Mouse (Mus musculus) ES-E14 (cell line): ENCODE measurements around the gene Thoc3. TPM values are rescaled to one million over a fixed set of nuclear protein-coding genes. Genes with fewer than 3 reads are reported as not detected.

ENCODE experiments used
- DNase-seq: peaks from one replicate; pipeline ENCODE4 v3.0.0-alpha.2; 2013; ENCODE audit warnings: low read depth, low spot score
- H3K27ac ChIP-seq: 2 replicates; pipeline ENCODE4 v1.5.1; 2012; ENCODE audit warnings: low read depth, mild to moderate bottlenecking, low read length, moderate library complexity, mixed read lengths; ENCODE audit not compliant: poor library complexity, insufficient read depth, severe bottlenecking
- H3K36me3 ChIP-seq: 2 replicates; pipeline ENCODE4 v1.6.1; 2012; ENCODE audit warnings: mild to moderate bottlenecking, low read length, moderate library complexity, mixed read lengths; ENCODE audit not compliant: control insufficient read depth, poor library complexity, insufficient read depth, severe bottlenecking
- H3K4me1 ChIP-seq, 2 experiments: fragments of 150-350 bp in 1 of 2; sonication (generic) in 1 of 2; 2 replicates each; pipeline ENCODE4 v1.6.1; 2012; ENCODE audit warnings: low read length in 2 of 2, mild to moderate bottlenecking in 1 of 2, mixed read lengths in 1 of 2; ENCODE audit not compliant: control insufficient read depth in 2 of 2, insufficient read depth in 2 of 2, poor library complexity in 1 of 2
- H3K4me3 ChIP-seq, 2 experiments: fragments of 150-350 bp in 1 of 2; sonication (generic) in 1 of 2; 2 replicates each; pipeline ENCODE4 v1.5.1; 2012; ENCODE audit warnings: low read length in 2 of 2, low read depth in 1 of 2, mild to moderate bottlenecking in 1 of 2, mixed read lengths in 1 of 2; ENCODE audit not compliant: insufficient read depth in 1 of 2, poor library complexity in 1 of 2, severe bottlenecking in 1 of 2
- H3K9ac ChIP-seq: 2 replicates; pipeline ENCODE4 v1.6.1; 2012; ENCODE audit warnings: low read depth, mild to moderate bottlenecking, low read length, mixed read lengths; ENCODE audit not compliant: poor library complexity, insufficient read depth, severe bottlenecking
- H3K9me3 ChIP-seq: fragments of 150-350 bp; sonication (generic); 2 replicates; pipeline ENCODE4 v1.6.1; 2012; ENCODE audit warnings: low read depth, mild to moderate bottlenecking, low read length; ENCODE audit not compliant: control insufficient read depth, insufficient read depth
- CHD2 ChIP-seq: IDR thresholded peaks from 2 replicates; pipeline ENCODE4 v1.6.1; 2014; ENCODE audit warnings: mild to moderate bottlenecking, low read depth, low read length, inconsistent platforms
- HCFC1 ChIP-seq: IDR thresholded peaks from 2 replicates; pipeline ENCODE4 v1.6.1; 2012; ENCODE audit warnings: low read length, inconsistent platforms, borderline replicate concordance; ENCODE audit not compliant: insufficient read depth
- MAFK ChIP-seq: IDR thresholded peaks from 2 replicates; pipeline ENCODE4 v1.6.1; 2014; ENCODE audit warnings: mild to moderate bottlenecking, low read depth, low read length, inconsistent platforms; ENCODE audit not compliant: insufficient read depth
- ZC3H11A ChIP-seq: IDR thresholded peaks from 2 replicates; pipeline ENCODE4 v1.6.1; 2012; ENCODE audit warnings: low read depth, mild to moderate bottlenecking, inconsistent platforms, low read length, borderline replicate concordance
- ZNF384 ChIP-seq: IDR thresholded peaks from 2 replicates; pipeline ENCODE4 v1.6.1; 2012; ENCODE audit warnings: low read depth, low read length, inconsistent platforms
- in situ Hi-C, 2 experiments: fragments of 600-800 bp; cut with MboI; formaldehyde crosslinking; loops; one replicate each; pipeline ENCODE4 v1.15.1; 2025; ENCODE audit warnings: low sequenced_read_pairs in 2 of 2, inconsistent platforms in 1 of 2; ENCODE audit not compliant: unreplicated experiment in 2 of 2
- total RNA-seq: library from RNA; depleted of rRNA; stranded (reverse); fragments of 300-350 nt; gene quantifications from 2 replicates; pipeline ENCODE4 v1.2.3, GENCODE M21; 2012; rRNA removed

Thoc3 gene
- total RNA-seq, 1 experiment, result 81.8 TPM

DNA sequence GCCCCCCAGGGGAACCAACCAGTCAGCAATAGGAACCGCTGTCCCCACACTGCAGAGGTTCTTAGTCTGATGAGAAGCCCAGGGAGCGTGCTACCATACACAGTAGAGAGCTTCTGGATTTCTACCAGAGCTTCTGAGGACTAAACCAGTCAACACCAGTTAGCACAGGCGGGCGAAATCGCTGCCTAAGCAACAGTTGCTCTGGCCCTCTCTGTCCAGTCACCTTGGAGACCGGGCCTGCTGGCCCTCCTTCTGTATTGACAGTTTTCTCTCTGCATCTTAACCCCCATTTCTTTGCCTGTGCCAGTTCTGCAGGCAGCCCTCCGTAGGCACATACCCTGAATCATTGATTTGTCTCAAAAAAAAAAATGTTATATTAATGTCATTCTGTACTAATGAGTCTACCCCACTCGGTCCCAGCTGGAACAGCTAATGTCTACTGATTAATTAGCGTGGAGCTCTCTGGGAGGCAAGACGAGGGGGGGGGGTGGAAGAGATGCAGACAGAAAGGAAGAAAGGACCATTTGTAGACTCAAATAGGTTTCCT, 49.8 kb downstream of the Thoc3 start:
- DNase-seq, result no peak
- no peaks in the 10 kb centered on the region for H3K4me1 ChIP-seq
- H3K27ac ChIP-seq, result no peak overlapping the region
- in situ Hi-C loops, result no loop called here
- H3K9ac ChIP-seq, result no peak overlapping the region
- H3K4me3 ChIP-seq, result no peak overlapping the region
- H3K9me3 ChIP-seq, result 0 out of 2 replicates have a peak, but pooled peaks cover 4% of the 10 kb centered on the region
- H3K36me3 ChIP-seq, result no peaks in the 10 kb centered on the region
- TF ChIP-seq MAFK (no peak), ZNF384 (no peak), ZC3H11A (no peak), HCFC1 (no peak), CHD2 (no peak)

DNA sequence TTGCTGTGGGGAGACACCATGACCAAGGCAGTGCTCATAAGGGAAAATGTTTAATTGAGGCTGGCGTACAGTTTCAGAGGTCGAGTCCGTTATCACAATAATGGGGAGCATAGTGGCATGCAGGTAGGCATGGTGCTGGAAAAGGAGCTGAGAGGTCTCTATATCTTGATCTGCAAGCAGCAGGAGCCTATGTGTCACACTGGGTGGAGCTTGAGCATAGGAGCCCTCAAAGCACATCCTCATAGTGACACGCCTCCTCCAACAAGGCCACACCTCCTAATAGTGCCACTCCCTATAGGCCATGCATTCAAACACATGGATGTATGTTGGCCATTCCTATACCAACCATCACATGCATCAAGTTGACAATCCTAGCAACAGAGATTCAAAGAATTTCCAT, 53.6 kb downstream of the Thoc3 start:
- in situ Hi-C loops, result no loop called here

DNA sequence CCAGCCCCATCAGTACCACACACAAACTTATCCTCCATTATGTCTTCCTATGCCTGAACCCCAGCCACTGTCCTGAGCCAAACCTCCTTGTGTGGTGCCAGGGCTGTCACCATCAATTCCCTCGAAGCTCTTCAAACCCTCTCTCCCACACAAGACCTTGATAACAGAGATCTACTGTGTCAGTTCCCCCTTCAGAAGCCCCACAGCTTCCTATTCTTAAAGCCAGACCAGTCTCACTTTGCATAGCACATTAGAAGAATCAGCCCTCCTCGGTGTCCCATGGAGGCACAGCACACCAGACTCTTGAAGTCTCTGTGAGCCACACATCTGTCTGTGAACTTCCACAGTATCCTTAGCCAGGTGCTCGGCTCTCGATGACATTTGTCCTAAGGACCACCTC, 55.9 kb downstream of the Thoc3 start:
- no peaks in the 10 kb centered on the region for H3K36me3 ChIP-seq
- H3K27ac ChIP-seq, result no peak overlapping the region
- DNase-seq, result no peak
- no peaks in the 10 kb centered on the region for H3K4me1 ChIP-seq
- H3K9me3 ChIP-seq, result peaks cover 1% of the 10 kb centered on the region; the same call in 1 of the 2 replicates
- TF ChIP-seq ZC3H11A, result no peak
- TF ChIP-seq MAFK, result no peak
- TF ChIP-seq CHD2, result no peak
- TF ChIP-seq ZNF384, result no peak
- TF ChIP-seq HCFC1, result no peak
- no peak overlapping the region for H3K4me3 ChIP-seq
- no peak overlapping the region for H3K9ac ChIP-seq
- in situ Hi-C loops, result no loop called here

More for the DNA sequence above, 53.6 kb downstream of the Thoc3 start:
- H3K9ac ChIP-seq, result no peak overlapping the region
- no peak overlapping the region for H3K27ac ChIP-seq
- H3K4me3 ChIP-seq, result no peak overlapping the region
- no peaks in the 10 kb centered on the region for H3K4me1 ChIP-seq
- no peak for DNase-seq
- TF ChIP-seq ZC3H11A (no peak), MAFK (no peak), CHD2 (no peak), HCFC1 (no peak), ZNF384 (no peak)
- H3K9me3 ChIP-seq, result no peaks in the 10 kb centered on the region
- no peaks in the 10 kb centered on the region for H3K36me3 ChIP-seq

DNA sequence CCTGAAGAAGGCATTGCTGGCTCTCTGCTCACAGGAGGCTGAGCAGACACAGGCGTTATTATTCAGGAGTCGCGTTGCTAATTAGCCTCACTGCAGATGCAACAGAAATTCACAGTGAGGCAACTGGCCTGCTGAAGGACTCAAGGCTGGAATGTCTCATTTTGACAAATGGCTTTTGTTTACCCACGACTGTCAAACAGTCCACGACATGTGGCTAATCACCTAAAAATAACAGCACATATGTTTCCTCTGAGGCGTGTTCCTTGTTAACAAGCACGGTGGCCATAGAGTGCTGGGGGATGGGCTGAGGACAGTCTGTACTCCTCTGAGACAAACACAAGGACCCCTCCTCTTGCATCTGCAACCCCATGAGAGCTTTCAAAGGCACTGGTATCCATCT, 56.4 kb downstream of the Thoc3 start:
- no peak for DNase-seq
- Histone ChIP-seq H3K4me3 (no peak overlapping the region), H3K4me1 (no peaks in the 10 kb centered on the region), H3K36me3 (no peaks in the 10 kb centered on the region), H3K27ac (no peak overlapping the region), H3K9me3 (peaks cover 1% of the 10 kb centered on the region; the same call in 1 of the 2 replicates), H3K9ac (no peak overlapping the region)
- in situ Hi-C loops, result no loop called here
- TF ChIP-seq MAFK (no peak), CHD2 (no peak), ZNF384 (no peak), HCFC1 (no peak), ZC3H11A (no peak)

DNA sequence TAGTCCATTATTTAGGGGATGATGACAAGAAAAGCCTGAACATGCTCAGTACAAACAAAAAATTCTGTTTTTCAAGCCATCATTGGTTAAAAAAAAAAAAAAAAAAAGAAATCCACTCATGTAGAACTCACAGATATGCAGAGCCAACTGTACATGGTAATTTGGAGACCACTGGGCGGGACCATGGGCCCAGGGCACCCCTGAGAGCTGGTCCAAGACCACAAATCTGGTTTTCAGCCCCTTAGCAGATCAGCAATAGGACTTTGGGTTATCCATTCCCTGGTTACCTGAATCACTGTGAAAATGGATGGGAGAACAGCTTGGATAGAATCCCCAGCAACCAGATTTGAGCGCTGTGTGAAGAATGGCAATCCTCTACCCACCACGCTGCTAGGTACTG, 57.0 kb downstream of the Thoc3 start:
- H3K27ac ChIP-seq, result no peak overlapping the region
- no peak overlapping the region for H3K4me3 ChIP-seq
- no peak for DNase-seq
- H3K9ac ChIP-seq, result no peak overlapping the region
- no peaks in the 10 kb centered on the region for H3K36me3 ChIP-seq
- no peaks in the 10 kb centered on the region for H3K4me1 ChIP-seq
- TF ChIP-seq MAFK (no peak), CHD2 (no peak), HCFC1 (no peak), ZNF384 (no peak), ZC3H11A (no peak)
- H3K9me3 ChIP-seq, result peaks cover 1% of the 10 kb centered on the region; the same call in 1 of the 2 replicates
- in situ Hi-C loops, result no loop called here

Other genes with a start within 250 kb of the Thoc3 start
- 0.21 and 0.67 TPM in 2 replicates for gene Cplx2, start 97.5 kb downstream of the Thoc3 start, total RNA-seq
- gene Simc1, start 34.9 kb upstream of the Thoc3 start, total RNA-seq, result 6.9 and 10.8 TPM in 2 replicates
- gene 4833439L19Rik, start 96.6 kb upstream of the Thoc3 start, total RNA-seq, result 48.0 and 52.8 TPM in 2 replicates
- gene Arl10, start 106.2 kb upstream of the Thoc3 start, total RNA-seq, result 38.3 and 51.0 TPM in 2 replicates
- 53.2 and 65.5 TPM in 2 replicates for gene Nop16, start 121.2 kb upstream of the Thoc3 start, total RNA-seq
- gene Higd2a, start 121.4 kb upstream of the Thoc3 start, total RNA-seq, result 108 and 156 TPM in 2 replicates
- 49.5 and 75.1 TPM in 2 replicates for gene Cltb, start 142.5 kb upstream of the Thoc3 start, total RNA-seq
- 76.3 and 108 TPM in 2 replicates for gene Faf2, start 152.9 kb upstream of the Thoc3 start, total RNA-seq
- 60.3 and 66.5 TPM in 2 replicates for gene Rnf44, start 225.1 kb upstream of the Thoc3 start, total RNA-seq
- gene Cdhr2, start 232.6 kb upstream of the Thoc3 start, total RNA-seq, result 0.31 and 0.69 TPM in 2 replicates